Mouse (Mus musculus) heart, embryonic 14.5 days (tissue): ENCODE measurements at regions not wholly inside any gene's neighbourhood (a gene's known extent, or its start where the extent isn't known, plus 50 kb on each side); places are given as distances from the start of the nearest gene placed in this dataset.

Experiments used
- ATAC-seq: fragments of 200-750 bp; cut with Nextera tagmentation; 2 replicates; pipeline ENCODE4 v1.8.0; 2017; ENCODE audit warnings: low read depth, moderate TSS enrichment; ENCODE audit not compliant: insufficient number of reproducible peaks, insufficient read depth, low FRiP score
- H3K27ac ChIP-seq, 2 experiments: fragments of 200-500 bp in 1 of 2; fragments of 300-500 bp in 1 of 2; sonication (generic) in 1 of 2; replicated peaks in 1 of 2; 2 replicates each; pipeline ENCODE4 v1.5.1; 2012 to 2014; ENCODE audit warnings: low read depth in 2 of 2, low read length in 2 of 2, control low read depth in 1 of 2, mild to moderate bottlenecking in 1 of 2, mixed read lengths in 1 of 2; ENCODE audit not compliant: control insufficient read depth in 1 of 2, insufficient read depth in 1 of 2
- H3K27me3 ChIP-seq: fragments of 300-500 bp; sonication (generic); 2 replicates; pipeline ENCODE4 v1.6.1; 2014; ENCODE audit warnings: mild to moderate bottlenecking, low read length, control low read depth; ENCODE audit not compliant: control insufficient read depth, insufficient read depth
- H3K36me3 ChIP-seq: fragments of 300-500 bp; sonication (generic); 2 replicates; pipeline ENCODE4 v1.6.1; 2014; ENCODE audit warnings: mild to moderate bottlenecking, control low read depth, low read length, mixed read lengths; ENCODE audit not compliant: control insufficient read depth, insufficient read depth
- H3K4me1 ChIP-seq, 2 experiments: fragments of 200-500 bp in 1 of 2; fragments of 300-500 bp in 1 of 2; sonication (generic) in 1 of 2; 2 replicates each; pipeline ENCODE4 v1.6.1; 2012 to 2014; ENCODE audit warnings: low read length in 2 of 2, control low read depth in 1 of 2, mixed read lengths in 1 of 2; ENCODE audit not compliant: control insufficient read depth in 2 of 2, insufficient read depth in 2 of 2
- H3K4me2 ChIP-seq: fragments of 300-500 bp; sonication (generic); 2 replicates; pipeline ENCODE4 v1.6.1; 2014; ENCODE audit warnings: mild to moderate bottlenecking, low read length
- H3K4me3 ChIP-seq, 2 experiments: fragments of 200-500 bp in 1 of 2; fragments of 300-500 bp in 1 of 2; sonication (generic) in 1 of 2; 2 replicates each; pipeline ENCODE4 v1.5.1; 2012 to 2014; ENCODE audit warnings: low read length in 2 of 2, mild to moderate bottlenecking in 2 of 2, control low read depth in 1 of 2, low read depth in 1 of 2, moderate library complexity in 1 of 2; ENCODE audit not compliant: control insufficient read depth in 1 of 2, insufficient read depth in 1 of 2
- H3K9ac ChIP-seq: fragments of 300-500 bp; sonication (generic); 2 replicates; pipeline ENCODE4 v1.6.1; 2014; ENCODE audit warnings: mild to moderate bottlenecking, low read length
- H3K9me3 ChIP-seq: fragments of 300-500 bp; sonication (generic); 2 replicates; pipeline ENCODE4 v1.6.1; 2016; ENCODE audit warnings: low read length, control low read depth; ENCODE audit not compliant: control insufficient read depth
- WGBS: fragments of 180-500 bp; shearing (Covaris S2); extraction: QIAGEN DNeasy Blood & Tissue Kit; methylation state at CpG from one replicate; pipeline ENCODE4 v1.1.7; 2014; 5-methylcytosine and 5-hydroxymethylcytosine counted together

- H3K36me3 ChIP-seq, result no peaks in the 10 kb centered on the region
- 77% methylated on average over 2 of the region's 2 CpGs for WGBS
- ATAC-seq, result no peak
- H3K4me2 ChIP-seq, result no peak overlapping the region
- no peaks in the 10 kb centered on the region for H3K9me3 ChIP-seq
- H3K9ac ChIP-seq, result no peak overlapping the region
- H3K4me3 ChIP-seq, result no peak overlapping the region
- H3K27me3 ChIP-seq, result peaks cover 10% of the 10 kb centered on the region
- no peaks in the 10 kb centered on the region for H3K4me1 ChIP-seq
- no peak overlapping the region for H3K27ac ChIP-seq
Observed at GRCm38 (mm10) chr16:92917356-92917755, 91.4 kb upstream of the Runx1 start.

DNA sequence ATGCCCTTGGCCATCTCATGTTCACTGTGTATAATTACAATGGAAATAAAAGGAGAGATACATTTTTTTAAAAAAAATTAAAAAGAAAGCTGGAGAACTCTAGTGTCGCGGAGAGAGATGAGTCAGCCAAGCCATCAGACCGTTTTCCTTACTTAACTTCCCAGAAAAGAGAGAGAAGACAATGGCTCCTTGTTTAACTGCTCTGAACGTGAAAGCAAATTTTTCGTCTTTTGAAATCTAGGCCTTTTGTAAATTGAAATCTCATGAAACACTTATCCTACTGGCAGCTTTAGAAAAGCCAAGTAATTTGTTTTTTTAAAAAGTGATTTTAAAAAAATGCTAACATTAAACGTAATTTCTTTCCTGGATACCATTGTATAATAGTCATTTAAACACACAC lies 89.7 kb upstream of the Runx1 start:
- H3K36me3 ChIP-seq, result no peaks in the 10 kb centered on the region
- no peak for ATAC-seq
- H3K4me3 ChIP-seq, result no peak overlapping the region
- no peaks in the 10 kb centered on the region for H3K9me3 ChIP-seq
- WGBS, result 60% methylated on average over 6 of the region's 6 CpGs
- peaks cover 10% of the 10 kb centered on the region for H3K27me3 ChIP-seq
- no peak overlapping the region for H3K27ac ChIP-seq
- no peak overlapping the region for H3K9ac ChIP-seq
- no peaks in the 10 kb centered on the region for H3K4me1 ChIP-seq
- H3K4me2 ChIP-seq, result no peak overlapping the region

GRCm38 (mm10) chr16:92906873-92907272 lies 80.9 kb upstream of the Runx1 start:
- Histone ChIP-seq H3K27me3 (peaks cover 39% of the 10 kb centered on the region), H3K9ac (no peak overlapping the region), H3K36me3 (no peaks in the 10 kb centered on the region), H3K4me2 (no peak overlapping the region), H3K9me3 (no peaks in the 10 kb centered on the region), H3K4me3 (no peak overlapping the region), H3K27ac (no peak overlapping the region), H3K4me1 (no peaks in the 10 kb centered on the region)
- WGBS, result 81% methylated on average over 4 of the region's 4 CpGs
- no peak for ATAC-seq

DNA sequence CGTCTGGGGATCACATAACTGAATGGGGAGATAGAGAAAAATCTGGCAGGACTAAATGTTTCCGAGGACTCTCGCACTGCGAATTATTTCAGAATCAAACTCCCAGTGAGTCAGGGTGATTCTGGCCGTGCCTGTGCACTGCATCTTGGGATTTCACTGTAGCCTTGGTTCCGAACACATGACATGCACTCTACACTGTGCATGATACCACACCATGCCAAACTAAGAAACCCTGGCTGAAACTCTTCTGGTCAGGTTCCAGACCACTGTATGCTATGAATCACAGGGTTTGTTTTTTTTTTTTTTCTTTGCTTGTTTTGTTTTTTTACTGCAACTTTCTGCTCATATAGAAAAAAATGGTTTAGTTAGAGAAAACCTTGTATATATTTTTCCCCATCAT lies 79.7 kb upstream of the Runx1 start:
- no peak for ATAC-seq
- no peak overlapping the region for H3K4me2 ChIP-seq
- peaks cover 51% of the 10 kb centered on the region for H3K27me3 ChIP-seq
- H3K27ac ChIP-seq, result no peak overlapping the region
- no peaks in the 10 kb centered on the region for H3K36me3 ChIP-seq
- no peaks in the 10 kb centered on the region for H3K9me3 ChIP-seq
- H3K9ac ChIP-seq, result no peak overlapping the region
- 79% methylated on average over 6 of the region's 6 CpGs for WGBS
- H3K4me1 ChIP-seq, result no peaks in the 10 kb centered on the region
- H3K4me3 ChIP-seq, result no peak overlapping the region

DNA sequence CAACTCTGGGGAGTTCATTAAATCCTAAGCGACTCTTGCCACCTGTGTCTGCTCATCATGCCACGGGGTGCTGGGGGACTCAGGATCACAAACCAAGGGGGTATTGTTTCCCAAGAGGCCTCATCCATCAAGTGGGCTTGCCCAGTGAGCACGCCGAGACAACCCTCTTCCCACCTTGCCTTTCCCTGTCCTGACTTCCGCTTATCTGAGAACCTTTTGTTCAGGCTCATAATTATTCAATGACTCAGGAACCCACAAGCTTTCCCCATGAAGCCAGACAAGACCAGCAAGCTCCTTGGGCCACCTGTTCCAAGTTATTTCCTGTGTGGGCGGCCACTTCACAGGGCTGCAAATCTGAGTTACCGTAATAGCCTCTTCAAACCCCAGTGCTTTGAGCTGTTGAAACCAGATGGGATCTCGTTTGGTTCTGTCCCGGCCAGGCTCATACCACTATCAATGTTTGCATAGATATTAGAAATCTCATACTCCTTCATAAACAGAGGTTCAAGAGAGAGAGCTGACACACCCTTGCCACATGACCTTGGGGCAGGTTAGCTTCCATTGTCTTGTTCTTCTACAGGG lies 78.0 kb upstream of the Runx1 start:
- Histone ChIP-seq H3K4me2 (no peak overlapping the region), H3K27me3 (peaks cover 65% of the 10 kb centered on the region), H3K36me3 (no peaks in the 10 kb centered on the region), H3K9ac (no peak overlapping the region), H3K4me3 (no peak overlapping the region), H3K9me3 (no peaks in the 10 kb centered on the region), H3K4me1 (no peaks in the 10 kb centered on the region), H3K27ac (no peak overlapping the region)
- no peak for ATAC-seq
- WGBS, result 62% methylated on average over 9 of the region's 9 CpGs

GRCm38 (mm10) chr16:92903486-92903885 lies 77.5 kb upstream of the Runx1 start:
- H3K4me1 ChIP-seq, result no peaks in the 10 kb centered on the region
- no peak overlapping the region for H3K4me2 ChIP-seq
- H3K4me3 ChIP-seq, result no peak overlapping the region
- no peak for ATAC-seq
- H3K36me3 ChIP-seq, result no peaks in the 10 kb centered on the region
- H3K27ac ChIP-seq, result no peak overlapping the region
- H3K9ac ChIP-seq, result no peak overlapping the region
- no peaks in the 10 kb centered on the region for H3K9me3 ChIP-seq
- WGBS, result 87% methylated on average over 7 of the region's 7 CpGs
- H3K27me3 ChIP-seq, result peaks cover 69% of the 10 kb centered on the region

GRCm38 (mm10) chr16:92899704-92900103 lies 73.8 kb upstream of the Runx1 start:
- Histone ChIP-seq H3K9ac (no peak overlapping the region), H3K4me2 (no peak overlapping the region), H3K27ac (no peak overlapping the region), H3K9me3 (no peaks in the 10 kb centered on the region), H3K4me3 (no peak overlapping the region), H3K27me3 (peaks cover 70% of the 10 kb centered on the region), H3K36me3 (no peaks in the 10 kb centered on the region), H3K4me1 (no peaks in the 10 kb centered on the region)
- no peak for ATAC-seq
- WGBS, result 81% methylated on average over 1 of the region's 1 CpGs

DNA sequence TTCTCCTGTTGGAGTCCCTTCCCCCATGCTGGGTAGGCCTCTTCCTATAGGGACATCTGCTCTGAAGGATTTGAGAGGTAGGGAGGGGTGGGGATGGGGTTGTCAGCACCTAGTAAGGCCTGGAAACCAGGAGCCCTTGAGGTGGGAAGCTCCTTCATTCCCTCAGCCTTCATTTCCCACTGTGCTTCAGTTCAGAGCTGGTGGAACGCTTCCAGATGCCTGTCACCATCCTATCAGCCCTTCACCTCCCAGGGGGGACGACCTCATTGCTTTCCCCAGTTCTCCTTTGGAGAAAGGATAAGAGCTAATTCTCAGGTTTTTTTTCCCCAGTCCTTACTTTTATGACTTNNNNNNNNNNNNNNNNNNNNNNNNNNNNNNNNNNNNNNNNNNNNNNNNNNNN lies 65.8 kb upstream of the Runx1 start:
- ATAC-seq, result no peak
- peaks cover 86% of the 10 kb centered on the region for H3K27me3 ChIP-seq
- no peaks in the 10 kb centered on the region for H3K9me3 ChIP-seq
- no peak overlapping the region for H3K4me3 ChIP-seq
- H3K36me3 ChIP-seq, result no peaks in the 10 kb centered on the region
- H3K9ac ChIP-seq, result no peak overlapping the region
- H3K4me1 ChIP-seq, result peaks cover 13 to 18% of the 10 kb centered on the region in 2 experiments
- H3K27ac ChIP-seq, result no peak overlapping the region
- no peak overlapping the region for H3K4me2 ChIP-seq
- 5% methylated on average over 2 of the region's 2 CpGs for WGBS
